8 mouse cellular contexts compared by ENCODE assay signal in the genomic region with DNA sequence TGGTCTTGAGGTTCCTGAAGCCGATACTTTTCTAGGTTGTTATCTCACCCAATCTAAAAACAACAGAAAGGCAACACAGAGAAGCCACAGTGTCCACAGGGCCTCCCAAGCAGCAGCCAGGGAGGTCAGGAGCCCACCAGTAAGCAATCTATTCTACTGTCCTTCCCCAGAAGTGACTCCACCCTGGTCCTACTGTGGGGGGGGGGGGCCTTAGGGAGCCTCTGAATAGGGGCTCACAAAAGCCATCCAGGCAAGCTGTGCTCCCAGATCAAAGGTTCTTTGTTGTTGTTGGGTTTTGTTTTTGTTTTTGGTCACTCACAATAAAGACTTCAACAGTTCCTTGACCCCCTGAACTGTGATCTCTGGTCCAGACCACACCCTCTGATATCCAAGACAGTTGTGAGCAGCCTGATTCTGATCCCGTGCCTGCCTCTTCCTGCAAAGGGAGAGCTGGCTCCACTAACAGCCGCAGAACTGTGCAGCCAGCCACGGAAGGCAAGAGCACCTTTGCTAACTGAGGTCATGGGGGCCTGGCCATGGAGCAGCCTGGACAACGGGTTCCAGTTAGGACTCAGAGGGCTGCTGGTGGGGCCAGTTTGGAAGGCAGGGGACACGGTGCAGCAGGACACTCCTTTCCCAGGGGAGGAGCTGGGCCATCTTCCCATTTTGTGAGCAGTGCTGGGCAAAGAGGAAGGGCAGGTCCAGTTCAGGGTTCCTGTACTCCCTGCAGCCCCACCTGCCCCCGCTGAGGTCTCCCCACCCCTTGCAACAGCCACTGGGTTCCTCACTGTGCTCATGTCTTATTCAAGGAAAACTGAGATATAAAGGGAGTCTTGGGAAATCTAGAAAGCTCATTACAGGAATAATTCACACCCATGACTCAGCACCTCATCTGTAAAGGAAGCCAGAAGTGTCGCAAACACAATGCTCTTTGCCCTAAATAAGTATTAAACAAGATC. TPM values are rescaled to one million over a fixed set of nuclear protein-coding genes. Genes with fewer than 3 reads are reported as not detected.
DNase-seq lines count a peak whose midpoint lies in the region; ATAC-seq and TF ChIP-seq lines count a peak whose summit lies in the region.

No protein-coding gene starts in this region.

- H3K36me3 ChIP-seq in hindbrain, embryonic 13.5 days, result no peaks in the 10 kb centered on the region
- H3K36me3 ChIP-seq in liver, embryonic 13.5 days, result no peaks in the 10 kb centered on the region
- H3K36me3 ChIP-seq in stomach, postnatal 0 days (ENCODE audit: control insufficient read depth, insufficient read depth, low read length), result no peaks in the 10 kb centered on the region

- intact Hi-C loops in gastrocnemius, adult 2 months (cut with DNase I), result no loop called here

- H3K27me3 ChIP-seq in hindbrain, embryonic 13.5 days, result no peaks in the 10 kb centered on the region
- peaks cover 5% of the 10 kb centered on the region; the same call in 1 of the 2 replicates for H3K27me3 ChIP-seq in liver, embryonic 13.5 days
- H3K27me3 ChIP-seq in stomach, postnatal 0 days (ENCODE audit: control insufficient read depth, insufficient read depth, low read length), result no peaks in the 10 kb centered on the region

- ATAC-seq in hindbrain, embryonic 13.5 days (ENCODE audit: low FRiP score), result 0 out of 2 replicates have a peak, but pooled peaks have one; percentile 13
- peak; percentile 63 for ATAC-seq in liver, embryonic 13.5 days (ENCODE audit: low read depth)
- ATAC-seq in stomach, postnatal 0 days (ENCODE audit: low FRiP score, low TSS enrichment), result peak; percentile 61

- H3K27ac ChIP-seq in gastrocnemius, adult 2 months, result peak overlapping the region; percentile 84
- H3K27ac ChIP-seq in hindbrain, embryonic 13.5 days, result no peak overlapping the region
- no peak overlapping the region; the same call in 1 of the 2 replicates for H3K27ac ChIP-seq in liver, embryonic 13.5 days
- peak overlapping the region; percentile 84 for H3K27ac ChIP-seq in stomach, postnatal 0 days (replicated peaks)

- no peak overlapping the region for H3K4me2 ChIP-seq in hindbrain, embryonic 13.5 days
- H3K4me2 ChIP-seq in liver, embryonic 13.5 days, result no peak overlapping the region
- H3K4me2 ChIP-seq in stomach, postnatal 0 days (replicated peaks; ENCODE audit: low read depth), result no peak overlapping the region

- H3K9ac ChIP-seq in hindbrain, embryonic 13.5 days, result no peak overlapping the region; the same call in 1 of the 2 replicates
- no peak overlapping the region for H3K9ac ChIP-seq in liver, embryonic 13.5 days
- no peak overlapping the region; the same call in 1 of the 2 replicates for H3K9ac ChIP-seq in stomach, postnatal 0 days (ENCODE audit: low read length)

- TF ChIP-seq CTCF in gastrocnemius, adult 2 months (IDR thresholded peaks at IDR 0.05), result no peak
- no peak for TF ChIP-seq CTCF in stomach, postnatal 0 days (IDR thresholded peaks at IDR 0.05; ENCODE audit: low read depth)

- H3K4me1 ChIP-seq in hindbrain, embryonic 13.5 days (replicated peaks), result peaks cover 8% of the 10 kb centered on the region
- H3K4me1 ChIP-seq in liver, embryonic 13.5 days (replicated peaks), result peaks cover 17% of the 10 kb centered on the region
- H3K4me1 ChIP-seq in stomach, postnatal 0 days (replicated peaks; ENCODE audit: control insufficient read depth, insufficient read depth), result peaks cover 6% of the 10 kb centered on the region

- DNase-seq in ovary, adult 18-20 months (ENCODE audit: low spot score), result peak; percentile 58
- DNase-seq in ovary, postnatal 10 days (ENCODE audit: low spot score), result no peak
- peak; percentile 85 for DNase-seq in gastrocnemius, adult 2 months
- no peak for DNase-seq in liver, embryonic 13.5 days
- no peak for DNase-seq in stomach, postnatal 0 days (ENCODE audit: low spot score)
- no peak for DNase-seq in spleen, postnatal 10 days (ENCODE audit: low spot score in 2 of 2)
- DNase-seq in spleen, postnatal 4 days (ENCODE audit: low spot score in 2 of 2), result no peak

- H3K9me3 ChIP-seq in hindbrain, embryonic 13.5 days, result no peaks in the 10 kb centered on the region
- no peaks in the 10 kb centered on the region for H3K9me3 ChIP-seq in liver, embryonic 13.5 days (replicated peaks)
- no peaks in the 10 kb centered on the region for H3K9me3 ChIP-seq in stomach, postnatal 0 days (ENCODE audit: control insufficient read depth, low read length)

- no peak for TF ChIP-seq EP300 in stomach, postnatal 0 days (optimal IDR thresholded peaks at IDR 0.05)

- 15% methylated on average over 8 of the region's 8 CpGs for WGBS in hindbrain, embryonic 13.5 days
- 21% methylated on average over 8 of the region's 8 CpGs for WGBS in liver, embryonic 13.5 days (ENCODE audit: insufficient replicate concordance)
- 19% methylated on average over 8 of the region's 8 CpGs for WGBS in stomach, postnatal 0 days

- peak overlapping the region; percentile 27 for H3K4me3 ChIP-seq in gastrocnemius, adult 2 months
- no peak overlapping the region for H3K4me3 ChIP-seq in hindbrain, embryonic 13.5 days
- no peak overlapping the region for H3K4me3 ChIP-seq in liver, embryonic 13.5 days (replicated peaks)
- H3K4me3 ChIP-seq in stomach, postnatal 0 days (ENCODE audit: low read depth, low read length), result no peak overlapping the region

RNA-seq across cellular contexts. Expression of gene Nfkbia, which starts 18.9 kb away (rescaled TPM):
- 10 to 100 TPM; 26.3 to 66.2 TPM for total RNA-seq in gastrocnemius, adult 2 months (2021)
- polyA plus RNA-seq in hindbrain, embryonic 13.5 days (2015; fragmentation: Nextera tagmentation; extraction: Ambion mirVana), result 55.3 and 60.7 TPM in 2 replicates
- polyA plus RNA-seq in liver, embryonic 13.5 days (2015; fragmentation: Nextera tagmentation; extraction: Ambion mirVana), result 15.0 and 15.6 TPM in 2 replicates
- 110 and 119 TPM in 2 replicates for polyA plus RNA-seq in stomach, postnatal 0 days (2015; fragmentation: Nextera tagmentation; extraction: Ambion mirVana)

Comparison
In these comparisons a context has a peak if more than half of its experiments do, and no peak if none do; other contexts are left out.
1. DNase-seq: peak in ovary, adult 18-20 months (single experiment) and gastrocnemius, adult 2 months (single experiment); none in ovary, postnatal 10 days (single experiment), liver, embryonic 13.5 days (single experiment), stomach, postnatal 0 days (single experiment), spleen, postnatal 10 days (0 of 2) and spleen, postnatal 4 days (0 of 2).
2. H3K27ac ChIP-seq: peak in gastrocnemius, adult 2 months (single experiment) and stomach, postnatal 0 days (single experiment); none in hindbrain, embryonic 13.5 days (single experiment) and liver, embryonic 13.5 days (single experiment).
3. ATAC-seq: peak in every context shown above with its lines; median percentile 63 in liver, embryonic 13.5 days; 61 in stomach, postnatal 0 days; 13 in hindbrain, embryonic 13.5 days.